In the genomic region with DNA sequence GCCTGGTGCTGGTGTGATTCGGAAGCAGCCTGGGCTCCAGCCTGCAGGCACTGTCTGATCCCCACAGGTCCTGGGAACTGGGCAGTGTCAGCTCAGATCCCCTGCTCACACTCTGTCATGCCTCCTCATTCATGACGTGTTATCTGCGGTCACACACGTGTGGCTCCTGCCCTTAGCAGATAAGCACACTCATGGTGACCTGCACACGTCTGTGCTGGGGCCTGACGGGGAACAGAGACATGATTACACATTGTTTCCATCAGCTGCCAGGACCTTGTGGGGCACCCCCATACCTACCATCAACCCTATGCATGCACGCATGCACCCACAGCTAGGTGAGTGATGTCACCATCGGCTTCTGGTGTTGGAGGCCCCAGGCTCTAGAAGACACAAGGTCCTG, we compare ENCODE assay signal across 27 mouse cellular contexts. TPM values are rescaled to one million over a fixed set of nuclear protein-coding genes. Genes with fewer than 3 reads are reported as not detected.
DNase-seq lines count a peak whose midpoint lies in the region; ATAC-seq and TF ChIP-seq lines count a peak whose summit lies in the region.
"Had no signal": no experiment of that assay in that cellular context is flagged by ENCODE, and none has a peak within 500 bp of the region (broad histone marks: within the 10 kb centered on the region; RNA-seq: fewer than 3 reads in every experiment).

No protein-coding gene starts in this region.

- peak; percentile 92 for TF ChIP-seq EP300 in liver, postnatal 0 days (IDR thresholded peaks at IDR 0.05; ENCODE audit: low read depth)

- H3K9me3 ChIP-seq in intestine, embryonic 15.5 days, result no peaks in the 10 kb centered on the region
- no peaks in the 10 kb centered on the region for H3K9me3 ChIP-seq in intestine, postnatal 0 days (ENCODE audit: control insufficient read depth)
- no peaks in the 10 kb centered on the region for H3K9me3 ChIP-seq in liver, postnatal 0 days (ENCODE audit: low read length)
- H3K9me3 ChIP-seq: embryonic facial prominence, embryonic 13.5 days; hindbrain, embryonic 15.5 days; midbrain, embryonic 12.5 days; neural tube, embryonic 13.5 days had no signal

- peak; percentile 34; the same call in 1 of the 2 replicates for ATAC-seq in intestine, embryonic 15.5 days
- no peak for ATAC-seq in intestine, postnatal 0 days
- ATAC-seq in liver, postnatal 0 days, result peak; percentile 96
- ATAC-seq in CD4-positive, CD25-positive, alpha-beta regulatory T cell, adult 4 months, result no peak
- ATAC-seq: activated CD4-positive, CD25-positive, alpha-beta regulatory T cell, adult 4 months; forebrain, postnatal 0 days; Patski had no signal

- no peak for TF ChIP-seq CTCF in intestine, postnatal 0 days (IDR thresholded peaks at IDR 0.05; ENCODE audit: low read depth)
- TF ChIP-seq CTCF in liver, postnatal 0 days (IDR thresholded peaks at IDR 0.05; ENCODE audit: low read depth), result no peak

- H3K9ac ChIP-seq in intestine, embryonic 15.5 days, result no peak overlapping the region
- H3K9ac ChIP-seq in intestine, postnatal 0 days (ENCODE audit: low read depth, low read length), result no peak overlapping the region
- H3K9ac ChIP-seq in liver, postnatal 0 days (replicated peaks), result no peak overlapping the region
- H3K9ac ChIP-seq: embryonic facial prominence, embryonic 13.5 days; forebrain, postnatal 0 days; hindbrain, embryonic 15.5 days; midbrain, embryonic 12.5 days; neural tube, embryonic 13.5 days had no signal

- H3K27ac ChIP-seq in intestine, embryonic 15.5 days, result no peak overlapping the region
- no peak overlapping the region for H3K27ac ChIP-seq in intestine, postnatal 0 days (ENCODE audit: low read depth, low read length)
- H3K27ac ChIP-seq in liver, postnatal 0 days (ENCODE audit: low read depth), result peak overlapping the region; percentile 51; the same call in 1 of the 2 replicates
- H3K27ac ChIP-seq: embryonic facial prominence, embryonic 13.5 days; gastrocnemius, adult 2 months; hindbrain, embryonic 15.5 days; layer of hippocampus, adult 2 months; macrophage; midbrain, embryonic 12.5 days; neural tube, embryonic 13.5 days had no signal

- WGBS in intestine, embryonic 15.5 days, result 81% methylated on average over 8 of the region's 8 CpGs
- WGBS in intestine, postnatal 0 days, result 78% methylated on average over 8 of the region's 8 CpGs
- 54% methylated on average over 8 of the region's 8 CpGs for WGBS in liver, postnatal 0 days (ENCODE audit: insufficient replicate concordance)

- H3K27me3 ChIP-seq in intestine, embryonic 15.5 days (replicated peaks), result peaks cover 11% of the 10 kb centered on the region; the same call in 1 of the 2 replicates
- peaks cover 4% of the 10 kb centered on the region; the same call in 1 of the 2 replicates for H3K27me3 ChIP-seq in intestine, postnatal 0 days (replicated peaks; ENCODE audit: control insufficient read depth, insufficient read depth, low read length)
- H3K27me3 ChIP-seq in liver, postnatal 0 days (ENCODE audit: insufficient read depth, low read length), result 0 out of 2 replicates have a peak, but pooled peaks cover 2% of the 10 kb centered on the region

- no peaks in the 10 kb centered on the region for H3K36me3 ChIP-seq in intestine, embryonic 15.5 days
- no peaks in the 10 kb centered on the region for H3K36me3 ChIP-seq in intestine, postnatal 0 days (ENCODE audit: control insufficient read depth, insufficient read depth)
- no peaks in the 10 kb centered on the region for H3K36me3 ChIP-seq in liver, postnatal 0 days (replicated peaks; ENCODE audit: insufficient read depth, low read length)
- H3K36me3 ChIP-seq: embryonic facial prominence, embryonic 13.5 days; hindbrain, embryonic 15.5 days; midbrain, embryonic 12.5 days; neural tube, embryonic 13.5 days had no signal

- DNase-seq in c-Kit-negative CD71-positive TER-119-positive erythroid progenitor cells, embryonic 14.5 days (ENCODE audit: low read depth, low spot score), result peak; percentile 90
- peak; percentile 70 for DNase-seq in liver
- peak; percentile 56 for DNase-seq in liver, postnatal 0 days
- no peak for DNase-seq in spleen, postnatal 4 days (ENCODE audit: low spot score in 2 of 2)
- no peak for DNase-seq in Muller cell, postnatal 12 days (ENCODE audit: inconsistent ontology term)
- DNase-seq: adrenal gland, postnatal 25 days; cerebellum, adult 9-10 months; forebrain, postnatal 0 days; gastrocnemius, adult 2 months; heart, postnatal 14 days; kidney, adult 11 months; kidney, postnatal 10 days; right cerebral cortex, postnatal 14 days; spleen, adult 18-20 months had no signal

- H3K4me3 ChIP-seq in intestine, embryonic 15.5 days (replicated peaks), result no peak overlapping the region
- no peak overlapping the region for H3K4me3 ChIP-seq in intestine, postnatal 0 days (ENCODE audit: low read depth, low read length)
- H3K4me3 ChIP-seq in liver, postnatal 0 days (ENCODE audit: low read depth, low read length), result no peak overlapping the region
- H3K4me3 ChIP-seq: embryonic facial prominence, embryonic 13.5 days; gastrocnemius, adult 2 months; hindbrain, embryonic 15.5 days; layer of hippocampus, adult 2 months; midbrain, embryonic 12.5 days; neural tube, embryonic 13.5 days had no signal

- no peak overlapping the region for H3K4me2 ChIP-seq in intestine, embryonic 15.5 days (replicated peaks)
- H3K4me2 ChIP-seq in intestine, postnatal 0 days (replicated peaks; ENCODE audit: low read depth), result no peak overlapping the region
- peak overlapping the region; percentile 35; the same call in 1 of the 2 replicates for H3K4me2 ChIP-seq in liver, postnatal 0 days (ENCODE audit: low read depth, low read length)
- H3K4me2 ChIP-seq: embryonic facial prominence, embryonic 13.5 days; heart, embryonic 11.5 days; hindbrain, embryonic 15.5 days; midbrain, embryonic 12.5 days; neural tube, embryonic 13.5 days had no signal

- no peaks in the 10 kb centered on the region for H3K4me1 ChIP-seq in intestine, embryonic 15.5 days (replicated peaks)
- H3K4me1 ChIP-seq in intestine, postnatal 0 days (replicated peaks; ENCODE audit: control insufficient read depth, insufficient read depth, low read length), result no peaks in the 10 kb centered on the region
- no peaks in the 10 kb centered on the region; the same call in 1 of the 2 replicates for H3K4me1 ChIP-seq in liver, postnatal 0 days (ENCODE audit: insufficient read depth)

RNA-seq across cellular contexts. Expression of a gene that starts 26.1 kb away (rescaled TPM):
- polyA plus RNA-seq in intestine, embryonic 15.5 days (2015; fragmentation: Nextera tagmentation; extraction: Ambion mirVana), result 0.80 and 0.84 TPM in 2 replicates
- polyA plus RNA-seq in intestine, postnatal 0 days (2015; fragmentation: Nextera tagmentation; extraction: Ambion mirVana), result 0.10 and 0.14 TPM in 2 replicates
- polyA plus RNA-seq in liver, postnatal 0 days (2015; fragmentation: Nextera tagmentation; extraction: Ambion mirVana), result 0.11 TPM in 2 replicates
- polyA plus RNA-seq in CD4-positive, CD25-positive, alpha-beta regulatory T cell, adult 4 months (2017; shearing (Covaris generic)), result not detected
- polyA plus RNA-seq: activated CD4-positive, CD25-positive, alpha-beta regulatory T cell, adult 4 months; heart, embryonic 11.5 days; lung, embryonic 16.5 days; macrophage; Patski had no signal

RNA-seq across cellular contexts. Expression of a gene that starts 31.9 kb away (rescaled TPM):
- polyA plus RNA-seq in intestine, embryonic 15.5 days (2015; fragmentation: Nextera tagmentation; extraction: Ambion mirVana), result 50.0 and 58.6 TPM in 2 replicates
- 44.8 and 48.0 TPM in 2 replicates for polyA plus RNA-seq in intestine, postnatal 0 days (2015; fragmentation: Nextera tagmentation; extraction: Ambion mirVana)
- 123 and 130 TPM in 2 replicates for polyA plus RNA-seq in liver, postnatal 0 days (2015; fragmentation: Nextera tagmentation; extraction: Ambion mirVana)
- polyA plus RNA-seq in CD4-positive, CD25-positive, alpha-beta regulatory T cell, adult 4 months (2017; shearing (Covaris generic)), result 1 to 10 TPM in 1 of 2 experiments, under 1 TPM in 1; 0.31 to 1.9 TPM
- polyA plus RNA-seq: Patski had no signal

RNA-seq across cellular contexts. Expression of a gene that starts 37.6 kb away (rescaled TPM):
- 33.3 and 36.3 TPM in 2 replicates for polyA plus RNA-seq in intestine, embryonic 15.5 days (2015; fragmentation: Nextera tagmentation; extraction: Ambion mirVana)
- polyA plus RNA-seq in intestine, postnatal 0 days (2015; fragmentation: Nextera tagmentation; extraction: Ambion mirVana), result 42.5 and 42.9 TPM in 2 replicates
- 122 and 136 TPM in 2 replicates for polyA plus RNA-seq in liver, postnatal 0 days (2015; fragmentation: Nextera tagmentation; extraction: Ambion mirVana)
- 1 to 10 TPM in 1 of 2 experiments, under 1 TPM in 1; 0.63 to 1.1 TPM for polyA plus RNA-seq in CD4-positive, CD25-positive, alpha-beta regulatory T cell, adult 4 months (2017; shearing (Covaris generic))
- polyA plus RNA-seq: Patski had no signal

RNA-seq across cellular contexts. Expression of a gene that starts 44.5 kb away (rescaled TPM):
- 67.2 and 68.8 TPM in 2 replicates for polyA plus RNA-seq in intestine, embryonic 15.5 days (2015; fragmentation: Nextera tagmentation; extraction: Ambion mirVana)
- 67.7 and 71.4 TPM in 2 replicates for polyA plus RNA-seq in intestine, postnatal 0 days (2015; fragmentation: Nextera tagmentation; extraction: Ambion mirVana)
- 196 and 200 TPM in 2 replicates for polyA plus RNA-seq in liver, postnatal 0 days (2015; fragmentation: Nextera tagmentation; extraction: Ambion mirVana)
- polyA plus RNA-seq in CD4-positive, CD25-positive, alpha-beta regulatory T cell, adult 4 months (2017; shearing (Covaris generic)), result 1 to 10 TPM; 2.0 to 3.4 TPM
- polyA plus RNA-seq: Patski had no signal

Comparison
In these comparisons a context has a peak if more than half of its experiments do, and no peak if none do; other contexts are left out.
1. ATAC-seq: peak in intestine, embryonic 15.5 days (single experiment) and liver, postnatal 0 days (single experiment); none in intestine, postnatal 0 days (single experiment) and CD4-positive, CD25-positive, alpha-beta regulatory T cell, adult 4 months (single experiment).
2. DNase-seq: peak in c-Kit-negative CD71-positive TER-119-positive erythroid progenitor cells, embryonic 14.5 days (single experiment), liver (single experiment) and liver, postnatal 0 days (single experiment); none in spleen, postnatal 4 days (0 of 2) and Muller cell, postnatal 12 days (single experiment).
3. RNA of a gene that starts 31.9 kb away (polyA plus RNA-seq): 123 to 130 TPM in liver, postnatal 0 days, 50.0 to 58.6 TPM in intestine, embryonic 15.5 days and 44.8 to 48.0 TPM in intestine, postnatal 0 days; 0.31 to 1.9 TPM in CD4-positive, CD25-positive, alpha-beta regulatory T cell, adult 4 months; every median in the first group is over 10 times any median in the second.
4. RNA of a gene that starts 37.6 kb away (polyA plus RNA-seq): 122 to 136 TPM in liver, postnatal 0 days, 42.5 to 42.9 TPM in intestine, postnatal 0 days and 33.3 to 36.3 TPM in intestine, embryonic 15.5 days; 0.63 to 1.1 TPM in CD4-positive, CD25-positive, alpha-beta regulatory T cell, adult 4 months; every median in the first group is over 10 times any median in the second.